Mouse (Mus musculus) heart, postnatal 25 days (tissue): ENCODE data around the gene Tmprss11d. TPM values are rescaled to one million over a fixed set of nuclear protein-coding genes. Genes with fewer than 3 reads are reported as not detected.
"Not testable (repeated sequence)": the region's sequence is repeated elsewhere in the genome, so short reads cannot be mapped to it uniquely, and the experiment has no call there.

Experiments
- DNase-seq: peaks from one replicate; pipeline ENCODE4 v3.0.0; 2022; ENCODE audit warnings: low spot score
- intact Hi-C: fragments of 180-260 bp; cut with DNase I; formaldehyde crosslinking; loops from one replicate; pipeline ENCODE4 v1.15.1; 2025
- total RNA-seq, 2 experiments: library from RNA; stranded (reverse); gene quantifications; 2 replicates each; pipeline ENCODE4 v1.2.3; 2021

Tmprss11d gene
- not detected for total RNA-seq

- no peak for DNase-seq
- intact Hi-C loops: no loop called here
Observed at GRCm38 (mm10) chr5:86373320-86373719, at the start of gene Tmprss11d. Gene Tmprss11d (minus strand): TSS chr5:86373420.

- no peak for DNase-seq
- intact Hi-C loops: no loop called here
Observed at GRCm38 (mm10) chr5:86421323-86422028, 48.3 kb upstream of the Tmprss11d start.

GRCm38 (mm10) chr5:86419494-86419893 lies 46.3 kb upstream of the Tmprss11d start:
- no peak for DNase-seq
- intact Hi-C loops: no loop called here

- intact Hi-C loops: no loop called here
- DNase-seq: no peak
Observed at GRCm38 (mm10) chr5:86414280-86414679, 41.1 kb upstream of the Tmprss11d start.

GRCm38 (mm10) chr5:86410815-86411214 lies 37.6 kb upstream of the Tmprss11d start:
- intact Hi-C loops: loop anchor here (2.0 kb wide), 1 partner anchor 220 kb away; no protein-coding TSS in a partner anchor
- no peak for DNase-seq

GRCm38 (mm10) chr5:86407941-86408340 lies 34.7 kb upstream of the Tmprss11d start:
- DNase-seq: no peak
- intact Hi-C loops: no loop called here

- intact Hi-C loops: no loop called here
- no peak for DNase-seq
Observed at GRCm38 (mm10) chr5:86407191-86407590, 34.0 kb upstream of the Tmprss11d start.

- intact Hi-C loops: no loop called here
- no peak for DNase-seq
Observed at GRCm38 (mm10) chr5:86359412-86359985, 13.7 kb downstream of the Tmprss11d start.

GRCm38 (mm10) chr5:86352966-86353365 lies 20.3 kb downstream of the Tmprss11d start:
- intact Hi-C loops: no loop called here
- no peak for DNase-seq

GRCm38 (mm10) chr5:86318018-86318956 lies 54.9 kb downstream of the Tmprss11d start:
- intact Hi-C loops, DNase-seq: not testable (repeated sequence)

- DNase-seq: no peak
- intact Hi-C loops: no loop called here
Observed at GRCm38 (mm10) chr5:86306116-86306515, 67.1 kb downstream of the Tmprss11d start.

- no peak for DNase-seq
- intact Hi-C loops: no loop called here
Observed at GRCm38 (mm10) chr5:86303877-86304276, 69.3 kb downstream of the Tmprss11d start.

GRCm38 (mm10) chr5:86289208-86289607 lies 84.0 kb downstream of the Tmprss11d start, which contains the start of gene Tmprss11c:
Gene Tmprss11c (minus strand): TSS chr5:86289308.
- intact Hi-C loops: no loop called here

More at GRCm38 (mm10) chr5:86289208-86289607, 84.0 kb downstream of the Tmprss11d start, which contains the start of gene Tmprss11c:
- no peak for DNase-seq

Other genes starting within 250 kb of the Tmprss11d start
- gene Uba6, start 200.6 kb downstream of the Tmprss11d start, total RNA-seq: 1 to 10 TPM; 7.0 to 7.2 TPM
- gene Gnrhr, start 175.5 kb downstream of the Tmprss11d start, total RNA-seq: under 1 TPM; 0.47 to 0.59 TPM
- not detected for gene Tmprss11c, start 84.1 kb downstream of the Tmprss11d start, total RNA-seq
- gene Tmprss11a, start 95.6 kb upstream of the Tmprss11d start, total RNA-seq: not detected
- gene Tmprss11g, start 145.2 kb upstream of the Tmprss11d start, total RNA-seq: not detected